In the genomic region with DNA sequence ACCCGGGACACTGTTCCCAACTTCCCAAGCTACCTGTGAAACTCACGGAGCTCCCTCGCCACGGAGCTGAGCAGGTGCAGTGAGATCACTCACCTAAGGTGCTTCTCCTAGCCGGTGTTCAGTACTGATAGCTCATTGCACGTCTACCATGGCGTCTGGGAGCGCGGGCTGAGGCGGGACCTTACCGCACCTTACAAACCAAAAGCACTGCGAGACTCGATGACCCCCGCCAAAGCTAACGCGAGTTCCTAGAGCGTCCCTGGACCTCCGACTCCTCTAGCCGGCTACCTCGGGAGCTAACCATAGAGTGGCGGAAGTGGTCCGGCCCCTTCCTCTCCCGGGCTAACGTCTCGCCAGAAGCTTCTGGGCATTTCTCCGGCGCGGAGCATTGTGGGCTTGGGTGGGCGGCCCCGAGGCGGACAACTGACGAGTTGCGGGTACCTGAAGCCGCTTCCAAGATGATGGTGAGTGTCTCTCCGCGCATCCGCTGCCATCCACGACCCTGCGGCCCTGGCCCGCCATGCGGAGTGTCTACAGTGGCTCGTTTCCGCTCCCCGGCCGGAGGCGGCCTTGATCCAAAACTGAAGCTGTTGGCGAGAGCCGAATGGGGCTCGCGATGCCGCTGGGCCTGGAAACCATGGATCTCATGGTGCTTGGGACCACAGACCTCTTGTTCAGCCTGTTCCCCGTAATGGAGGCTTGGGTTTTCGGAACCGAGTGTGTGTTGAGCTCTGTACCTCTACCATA, we compare ENCODE assay signal across 8 mouse cellular contexts. TPM values are rescaled to one million over a fixed set of nuclear protein-coding genes. Genes with fewer than 3 reads are reported as not detected.
A peak's percentile ranks its signal among the peaks of the same experiment; 100 is the strongest.
DNase-seq lines count a peak whose midpoint lies in the region; ATAC-seq and TF ChIP-seq lines count a peak whose summit lies in the region.

Gene Pradc1 (minus strand): TSS at position 307 of the 747 bp plus-strand sequence.

- WGBS in forebrain, embryonic 10.5 days: under 1% methylated on average over 54 of the region's 54 CpGs
- WGBS in heart, embryonic 15.5 days: under 1% methylated on average over 54 of the region's 54 CpGs
- WGBS in liver, embryonic 14.5 days (ENCODE audit: insufficient replicate concordance): under 1% methylated on average over 54 of the region's 54 CpGs
- WGBS in neural tube, embryonic 11.5 days: under 1% methylated on average over 54 of the region's 54 CpGs
- WGBS in stomach, postnatal 0 days: under 1% methylated on average over 54 of the region's 54 CpGs

- DNase-seq in CD8-positive naive resting alpha-beta T cell, adult 2 months (ENCODE audit: low read depth in 2 of 2, low spot score in 2 of 2): peak; percentile 92 to 97
- DNase-seq in c-Kit-positive CD71-negative TER-119-negative erythroid progenitor cells, embryonic 14.5 days (ENCODE audit: low read depth): peak; percentile 94
- peak; percentile 99 for DNase-seq in forebrain, embryonic 10.5 days (ENCODE audit: extremely low spot score, low spot score)
- DNase-seq in kidney, postnatal 25 days: peak; percentile 98 to 99
- DNase-seq in liver, embryonic 14.5 days (ENCODE audit: low read depth in 3 of 3, low spot score in 3 of 3): peak; percentile 93 to 96 (median 95)
- peak; percentile 98 for DNase-seq in neural tube, embryonic 11.5 days (ENCODE audit: low spot score)
- DNase-seq in stomach, postnatal 0 days (ENCODE audit: low spot score): peak; percentile 99

- no peaks in the 10 kb centered on the region for H3K27me3 ChIP-seq in forebrain, embryonic 10.5 days (ENCODE audit: poor library complexity, severe bottlenecking)
- no peaks in the 10 kb centered on the region for H3K27me3 ChIP-seq in heart, embryonic 15.5 days
- H3K27me3 ChIP-seq in liver, embryonic 14.5 days (ENCODE audit: control insufficient read depth, insufficient read depth, low read length): no peaks in the 10 kb centered on the region
- H3K27me3 ChIP-seq in neural tube, embryonic 11.5 days (ENCODE audit: control insufficient read depth, insufficient read depth, low read length): no peaks in the 10 kb centered on the region
- H3K27me3 ChIP-seq in stomach, postnatal 0 days (ENCODE audit: control insufficient read depth, insufficient read depth, low read length): no peaks in the 10 kb centered on the region

- ATAC-seq in heart, embryonic 15.5 days (replicated peaks; ENCODE audit: insufficient number of reproducible peaks, insufficient read depth, low FRiP score, low read depth): peak; percentile 89
- peak; percentile 82 for ATAC-seq in liver, embryonic 14.5 days (ENCODE audit: insufficient read depth)
- ATAC-seq in neural tube, embryonic 11.5 days (ENCODE audit: insufficient read depth, low FRiP score, low TSS enrichment): peak; percentile 90
- ATAC-seq in stomach, postnatal 0 days (ENCODE audit: low FRiP score, low TSS enrichment): peak; percentile 91

- TF ChIP-seq CTCF in liver, embryonic 14.5 days (IDR thresholded peaks at IDR 0.05; ENCODE audit: low read depth): no peak
- no peak for TF ChIP-seq CTCF in stomach, postnatal 0 days (IDR thresholded peaks at IDR 0.05; ENCODE audit: low read depth)

- peak; percentile 30; the same call in 1 of the 2 replicates for TF ChIP-seq EP300 in liver, embryonic 14.5 days (IDR thresholded peaks at IDR 0.05; ENCODE audit: low read depth)
- TF ChIP-seq EP300 in stomach, postnatal 0 days (optimal IDR thresholded peaks at IDR 0.05): peak; percentile 97

- H3K27ac ChIP-seq in forebrain, embryonic 10.5 days: peak within 1 kb of the TSS; percentile 95
- peak within 1 kb of the TSS; percentile 86 for H3K27ac ChIP-seq in heart, embryonic 15.5 days
- peak within 1 kb of the TSS; percentile 59 for H3K27ac ChIP-seq in liver, embryonic 14.5 days
- H3K27ac ChIP-seq in neural tube, embryonic 11.5 days (ENCODE audit: low read depth, low read length): peak within 1 kb of the TSS; percentile 93
- peak within 1 kb of the TSS; percentile 98 for H3K27ac ChIP-seq in stomach, postnatal 0 days (replicated peaks)

- peak within 1 kb of the TSS; percentile 70 for H3K4me3 ChIP-seq in forebrain, embryonic 10.5 days
- peak within 1 kb of the TSS; percentile 65 for H3K4me3 ChIP-seq in heart, embryonic 15.5 days
- peak within 1 kb of the TSS; percentile 91 for H3K4me3 ChIP-seq in liver, embryonic 14.5 days (ENCODE audit: insufficient read depth in 1 of 2, low read depth in 2 of 2, low read length in 2 of 2)
- peak within 1 kb of the TSS; percentile 90 for H3K4me3 ChIP-seq in neural tube, embryonic 11.5 days (ENCODE audit: low read depth, low read length)
- H3K4me3 ChIP-seq in stomach, postnatal 0 days (ENCODE audit: low read depth, low read length): peak within 1 kb of the TSS; percentile 82

- peaks cover 52% of the 10 kb centered on the region for H3K4me1 ChIP-seq in forebrain, embryonic 10.5 days
- peaks cover 35% of the 10 kb centered on the region for H3K4me1 ChIP-seq in heart, embryonic 15.5 days (replicated peaks)
- peaks cover 23 to 32% of the 10 kb centered on the region in 2 experiments for H3K4me1 ChIP-seq in liver, embryonic 14.5 days (replicated peaks; ENCODE audit: control insufficient read depth in 2 of 2, insufficient read depth in 2 of 2, low read length in 1 of 2)
- H3K4me1 ChIP-seq in neural tube, embryonic 11.5 days (ENCODE audit: control insufficient read depth, insufficient read depth, low read length): peaks cover 18% of the 10 kb centered on the region
- no peaks in the 10 kb centered on the region for H3K4me1 ChIP-seq in stomach, postnatal 0 days (replicated peaks; ENCODE audit: control insufficient read depth, insufficient read depth)

- peak within 1 kb of the TSS; percentile 97 for H3K4me2 ChIP-seq in heart, embryonic 15.5 days
- H3K4me2 ChIP-seq in liver, embryonic 14.5 days (ENCODE audit: low read depth): peak within 1 kb of the TSS; percentile 90
- peak within 1 kb of the TSS; percentile 89 for H3K4me2 ChIP-seq in neural tube, embryonic 11.5 days (ENCODE audit: low read depth)
- peak within 1 kb of the TSS; percentile 98 for H3K4me2 ChIP-seq in stomach, postnatal 0 days (replicated peaks; ENCODE audit: low read depth)

- H3K36me3 ChIP-seq in forebrain, embryonic 10.5 days (replicated peaks): peaks cover 40% of the 10 kb centered on the region
- peaks cover 9% of the 10 kb centered on the region; the same call in 1 of the 2 replicates for H3K36me3 ChIP-seq in heart, embryonic 15.5 days
- no peaks in the 10 kb centered on the region; the same call in 1 of the 2 replicates for H3K36me3 ChIP-seq in liver, embryonic 14.5 days (replicated peaks; ENCODE audit: control insufficient read depth, insufficient read depth, low read depth)
- no peaks in the 10 kb centered on the region for H3K36me3 ChIP-seq in neural tube, embryonic 11.5 days (ENCODE audit: control insufficient read depth, insufficient read depth, low read length)
- no peaks in the 10 kb centered on the region for H3K36me3 ChIP-seq in stomach, postnatal 0 days (ENCODE audit: control insufficient read depth, insufficient read depth, low read length)

- peak within 1 kb of the TSS; percentile 81 for H3K9ac ChIP-seq in heart, embryonic 15.5 days
- peak within 1 kb of the TSS; percentile 94 for H3K9ac ChIP-seq in liver, embryonic 14.5 days (replicated peaks)
- peak within 1 kb of the TSS; percentile 96 for H3K9ac ChIP-seq in neural tube, embryonic 11.5 days (ENCODE audit: low read length)
- peak within 1 kb of the TSS; percentile 89 for H3K9ac ChIP-seq in stomach, postnatal 0 days (ENCODE audit: low read length)

- H3K9me3 ChIP-seq in forebrain, embryonic 10.5 days: no peaks in the 10 kb centered on the region
- H3K9me3 ChIP-seq in heart, embryonic 15.5 days (replicated peaks): no peaks in the 10 kb centered on the region
- H3K9me3 ChIP-seq in liver, embryonic 14.5 days (ENCODE audit: control insufficient read depth, low read length): no peaks in the 10 kb centered on the region
- H3K9me3 ChIP-seq in neural tube, embryonic 11.5 days (ENCODE audit: control insufficient read depth, low read length): no peaks in the 10 kb centered on the region
- H3K9me3 ChIP-seq in stomach, postnatal 0 days (ENCODE audit: control insufficient read depth, low read length): no peaks in the 10 kb centered on the region

RNA-seq across cellular contexts. Expression of gene Pradc1, which starts in this region (rescaled TPM):
- 35.3 and 37.2 TPM in 2 replicates for polyA plus RNA-seq in forebrain, embryonic 10.5 days (2016; fragmentation: Nextera tagmentation; extraction: Ambion mirVana)
- polyA plus RNA-seq in heart, embryonic 15.5 days (2015; fragmentation: Nextera tagmentation; extraction: Ambion mirVana): 38.8 and 41.9 TPM in 2 replicates
- 16.9 and 18.4 TPM in 2 replicates for polyA plus RNA-seq in liver, embryonic 14.5 days (2012; rRNA removed)
- polyA plus RNA-seq in liver, embryonic 14.5 days (2014; fragmentation: Nextera tagmentation; extraction: Ambion mirVana): 18.1 and 19.8 TPM in 2 replicates
- polyA plus RNA-seq in neural tube, embryonic 11.5 days (2014; fragmentation: Nextera tagmentation; extraction: Ambion mirVana): 26.8 and 28.0 TPM in 2 replicates
- polyA plus RNA-seq in stomach, postnatal 0 days (2015; fragmentation: Nextera tagmentation; extraction: Ambion mirVana): 35.3 and 35.5 TPM in 2 replicates

Comparison
In these comparisons a context has a peak if more than half of its experiments do, and no peak if none do; other contexts are left out.
1. Peak in every context shown above with its lines: DNase-seq, ATAC-seq, H3K4me3 ChIP-seq and H3K27ac ChIP-seq.